Mouse (Mus musculus): ENCODE measurements around the gene Atcay. TPM values are rescaled to one million over a fixed set of nuclear protein-coding genes. Genes with fewer than 3 reads are reported as not detected.
A peak's percentile ranks its signal among the peaks of the same experiment; 100 is the strongest.

The Atcay gene
- polyA plus RNA-seq, 1 experiment, result not detected

GRCm38 (mm10) chr10:81154736-81155135, 75.9 kb downstream of the Atcay start:
- H3K4me1 ChIP-seq (ENCODE audit: control insufficient read depth, insufficient read depth, low read length), result peaks cover 4% of the 10 kb centered on the region; the same call in 1 of the 2 replicates
- 66% methylated on average over 6 of the region's 6 CpGs for WGBS
- no peak overlapping the region for H3K4me3 ChIP-seq (ENCODE audit: insufficient read depth, low read depth, low read length)
- TF ChIP-seq CTCF (IDR thresholded peaks at IDR 0.05; ENCODE audit: insufficient read depth, low read depth, low read length), result no peak
- TF ChIP-seq POLR2A (IDR thresholded peaks at IDR 0.05; ENCODE audit: insufficient read depth, low read depth, low read length), result no peak
- peak overlapping the region; percentile 8; the same call in 1 of the 2 replicates for H3K27ac ChIP-seq (ENCODE audit: insufficient read depth, low read depth, low read length)

Other genes starting within 250 kb of the Atcay start
- not detected in 2 replicates for gene Gng7, start 215.9 kb downstream of the Atcay start, polyA plus RNA-seq (2012; ENCODE audit: insufficient read depth, insufficient read length, low replicate concordance, missing spikeins)
- not detected in 2 replicates for gene Diras1, start 205.2 kb downstream of the Atcay start, polyA plus RNA-seq (2012; ENCODE audit: insufficient read depth, insufficient read length, low replicate concordance, missing spikeins)
- gene Slc39a3, start 193.4 kb downstream of the Atcay start, polyA plus RNA-seq (2012; ENCODE audit: insufficient read depth, insufficient read length, low replicate concordance, missing spikeins), result not detected in 2 replicates
- gene Sgta, start 170.7 kb downstream of the Atcay start, polyA plus RNA-seq (2012; ENCODE audit: insufficient read depth, insufficient read length, low replicate concordance, missing spikeins), result not detected in 2 replicates
- not detected in 2 replicates for gene Thop1, start 160.8 kb downstream of the Atcay start, polyA plus RNA-seq (2012; ENCODE audit: insufficient read depth, insufficient read length, low replicate concordance, missing spikeins)
- not detected in 2 replicates for gene Creb3l3, start 132.0 kb downstream of the Atcay start, polyA plus RNA-seq (2012; ENCODE audit: insufficient read depth, insufficient read length, low replicate concordance, missing spikeins)
- gene Map2k2, start 124.9 kb downstream of the Atcay start, polyA plus RNA-seq (2012; ENCODE audit: insufficient read depth, insufficient read length, low replicate concordance, missing spikeins), result not detected in 2 replicates
- 77.0 TPM in 1 of 2 replicates, not detected in the other for gene Zbtb7a, start 95.6 kb downstream of the Atcay start, polyA plus RNA-seq (2012; ENCODE audit: insufficient read depth, insufficient read length, low replicate concordance, missing spikeins)
- not detected in 2 replicates for gene Pias4, start 62.9 kb downstream of the Atcay start, polyA plus RNA-seq (2012; ENCODE audit: insufficient read depth, insufficient read length, low replicate concordance, missing spikeins)
- 423 and 2,167 TPM in 2 replicates for gene Eef2, start 54.2 kb downstream of the Atcay start, polyA plus RNA-seq (2012; ENCODE audit: insufficient read depth, insufficient read length, low replicate concordance, missing spikeins)
- not detected in 2 replicates for gene Dapk3, start 47.8 kb downstream of the Atcay start, polyA plus RNA-seq (2012; ENCODE audit: insufficient read depth, insufficient read length, low replicate concordance, missing spikeins)
- gene 4930442H23Rik, start 47.0 kb downstream of the Atcay start, polyA plus RNA-seq (2012; ENCODE audit: insufficient read depth, insufficient read length, low replicate concordance, missing spikeins), result not detected in 2 replicates
- not detected in 2 replicates for gene Nmrk2, start 28.8 kb downstream of the Atcay start, polyA plus RNA-seq (2012; ENCODE audit: insufficient read depth, insufficient read length, low replicate concordance, missing spikeins)
- not detected in 2 replicates for gene Zfr2, start 2.3 kb upstream of the Atcay start, polyA plus RNA-seq (2012; ENCODE audit: insufficient read depth, insufficient read length, low replicate concordance, missing spikeins)
- not detected in 2 replicates for gene Matk, start 22.1 kb upstream of the Atcay start, polyA plus RNA-seq (2012; ENCODE audit: insufficient read depth, insufficient read length, low replicate concordance, missing spikeins)
- gene Mrpl54, start 36.1 kb upstream of the Atcay start, polyA plus RNA-seq (2012; ENCODE audit: insufficient read depth, insufficient read length, low replicate concordance, missing spikeins), result not detected in 2 replicates
- not detected in 2 replicates for gene Apba3, start 36.1 kb upstream of the Atcay start, polyA plus RNA-seq (2012; ENCODE audit: insufficient read depth, insufficient read length, low replicate concordance, missing spikeins)
- not detected in 2 replicates for gene Tjp3, start 60.7 kb upstream of the Atcay start, polyA plus RNA-seq (2012; ENCODE audit: insufficient read depth, insufficient read length, low replicate concordance, missing spikeins)
- 935 TPM in 1 of 2 replicates, not detected in the other for gene Pip5k1c, start 62.1 kb upstream of the Atcay start, polyA plus RNA-seq (2012; ENCODE audit: insufficient read depth, insufficient read length, low replicate concordance, missing spikeins)
- gene Cactin, start 90.3 kb upstream of the Atcay start, polyA plus RNA-seq (2012; ENCODE audit: insufficient read depth, insufficient read length, low replicate concordance, missing spikeins), result not detected in 2 replicates
- not detected in 2 replicates for gene Tbxa2r, start 97.9 kb upstream of the Atcay start, polyA plus RNA-seq (2012; ENCODE audit: insufficient read depth, insufficient read length, low replicate concordance, missing spikeins)
- gene Gipc3, start 112.4 kb upstream of the Atcay start, polyA plus RNA-seq (2012; ENCODE audit: insufficient read depth, insufficient read length, low replicate concordance, missing spikeins), result not detected in 2 replicates
- gene Hmg20b, start 119.6 kb upstream of the Atcay start, polyA plus RNA-seq (2012; ENCODE audit: insufficient read depth, insufficient read length, low replicate concordance, missing spikeins), result not detected in 2 replicates
- not detected in 2 replicates for gene Mfsd12, start 126.7 kb upstream of the Atcay start, polyA plus RNA-seq (2012; ENCODE audit: insufficient read depth, insufficient read length, low replicate concordance, missing spikeins)
- gene 4930404N11Rik, start 135.0 kb upstream of the Atcay start, polyA plus RNA-seq (2012; ENCODE audit: insufficient read depth, insufficient read length, low replicate concordance, missing spikeins), result not detected in 2 replicates
- gene Fzr1, start 147.7 kb upstream of the Atcay start, polyA plus RNA-seq (2012; ENCODE audit: insufficient read depth, insufficient read length, low replicate concordance, missing spikeins), result not detected in 2 replicates
- gene Dohh, start 153.6 kb upstream of the Atcay start, polyA plus RNA-seq (2012; ENCODE audit: insufficient read depth, insufficient read length, low replicate concordance, missing spikeins), result not detected in 2 replicates
- gene Gm48551, start 153.6 kb upstream of the Atcay start, polyA plus RNA-seq (2012; ENCODE audit: insufficient read depth, insufficient read length, low replicate concordance, missing spikeins), result not detected in 2 replicates
- gene Gm48552, start 158.2 kb upstream of the Atcay start, polyA plus RNA-seq (2012; ENCODE audit: insufficient read depth, insufficient read length, low replicate concordance, missing spikeins), result not detected in 2 replicates
- gene Smim24, start 162.2 kb upstream of the Atcay start, polyA plus RNA-seq (2012; ENCODE audit: insufficient read depth, insufficient read length, low replicate concordance, missing spikeins), result not detected in 2 replicates
- gene Nfic, start 224.8 kb upstream of the Atcay start, polyA plus RNA-seq (2012; ENCODE audit: insufficient read depth, insufficient read length, low replicate concordance, missing spikeins), result not detected in 2 replicates